10 mouse cellular contexts compared by ENCODE assay signal in the genomic region with DNA sequence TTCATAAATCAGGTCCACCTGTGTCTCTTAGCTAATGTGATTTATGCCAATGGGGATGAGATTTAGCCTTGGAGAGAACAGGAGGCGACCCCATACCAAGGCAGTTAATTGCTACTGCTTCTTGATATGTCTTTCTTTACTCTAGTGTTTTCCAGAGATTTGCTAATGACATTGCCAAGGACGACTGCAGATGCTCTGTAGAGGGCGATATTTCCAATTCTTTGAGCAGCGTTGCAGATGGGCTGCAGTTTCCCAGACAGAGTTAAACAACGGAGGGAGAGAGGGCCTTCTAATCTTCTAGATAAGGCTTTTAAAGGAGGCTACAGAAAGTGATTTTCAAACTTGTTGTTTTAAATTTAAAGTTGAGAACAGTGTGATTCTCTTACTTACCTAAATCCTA.
DNase-seq lines count a peak whose midpoint lies in the region; TF ChIP-seq lines count a peak whose summit lies in the region.
"Had no signal": no experiment of that assay in that cellular context is flagged by ENCODE, and none has a peak within 500 bp of the region (broad histone marks: within the 10 kb centered on the region; RNA-seq: fewer than 3 reads in every experiment).

No protein-coding gene starts in this region.

- no peaks in the 10 kb centered on the region for H3K27me3 ChIP-seq in hindbrain, embryonic 10.5 days (ENCODE audit: insufficient read depth, poor library complexity, severe bottlenecking)
- H3K27me3 ChIP-seq: embryonic facial prominence, embryonic 15.5 days; limb, embryonic 15.5 days had no signal

- TF ChIP-seq CTCF in left cerebral cortex, adult 2 months (IDR thresholded peaks at IDR 0.05) = peak; percentile 20

- H3K9me3 ChIP-seq in hindbrain, embryonic 10.5 days = no peaks in the 10 kb centered on the region
- H3K9me3 ChIP-seq: embryonic facial prominence, embryonic 15.5 days; limb, embryonic 15.5 days had no signal

- WGBS in hindbrain, embryonic 10.5 days = 28% methylated on average over 5 of the region's 5 CpGs

- intact Hi-C loops in left cerebral cortex, adult 2 months (cut with DNase I) = no loop called here
- intact Hi-C loops in left cerebral cortex, postnatal 4 days (cut with DNase I) = no loop called here

- H3K27ac ChIP-seq in left cerebral cortex, adult 2 months = no peak overlapping the region
- no peak overlapping the region for H3K27ac ChIP-seq in hindbrain, embryonic 10.5 days
- H3K27ac ChIP-seq: embryonic facial prominence, embryonic 15.5 days; limb, embryonic 15.5 days had no signal

- peak; percentile 16 to 21 for DNase-seq in cerebellum, postnatal 14 days
- no peak for DNase-seq in cerebellum, postnatal 25 days
- no peak for DNase-seq in left cerebral cortex, adult 2 months (ENCODE audit: extremely low spot score in 1 of 2, low spot score in 2 of 2)
- no peak for DNase-seq in left cerebral cortex, postnatal 4 days
- DNase-seq in 416B (ENCODE audit: low read depth) = peak; percentile 5
- peak; percentile 16 for DNase-seq in hindbrain, embryonic 10.5 days (ENCODE audit: low spot score)
- no peak for DNase-seq in gastrocnemius, postnatal 10 days
- DNase-seq in gastrocnemius, postnatal 25 days = no peak

- H3K4me1 ChIP-seq in hindbrain, embryonic 10.5 days (replicated peaks) = peaks cover 6% of the 10 kb centered on the region; the same call in 1 of the 2 replicates
- H3K4me1 ChIP-seq: embryonic facial prominence, embryonic 15.5 days; limb, embryonic 15.5 days had no signal

- no peaks in the 10 kb centered on the region for H3K36me3 ChIP-seq in hindbrain, embryonic 10.5 days
- H3K36me3 ChIP-seq: embryonic facial prominence, embryonic 15.5 days; limb, embryonic 15.5 days had no signal

- no peak overlapping the region for H3K4me3 ChIP-seq in left cerebral cortex, adult 2 months
- H3K4me3 ChIP-seq in hindbrain, embryonic 10.5 days = no peak overlapping the region
- H3K4me3 ChIP-seq: embryonic facial prominence, embryonic 15.5 days; limb, embryonic 15.5 days had no signal

Comparison
In these comparisons a context has a peak if more than half of its experiments do, and no peak if none do; other contexts are left out.
1. DNase-seq: peak in cerebellum, postnatal 14 days (2 of 2), 416B (single experiment) and hindbrain, embryonic 10.5 days (single experiment); none in cerebellum, postnatal 25 days (0 of 2), left cerebral cortex, adult 2 months (0 of 2), left cerebral cortex, postnatal 4 days (single experiment), gastrocnemius, postnatal 10 days (single experiment) and gastrocnemius, postnatal 25 days (single experiment).